Mouse (Mus musculus): ENCODE measurements around the gene Galr2. TPM values are rescaled to one million over a fixed set of nuclear protein-coding genes. Genes with fewer than 3 reads are reported as not detected.

Galr2 gene
- total RNA-seq (2021), result under 1 TPM; 0.15 to 0.36 TPM
- long read RNA-seq, experiment 1, partial matches to known transcripts, result 0 of 1 reads
- long read RNA-seq, experiment 1, other reads (novel, unspliced or antisense), result 0 of 1 reads
- long read RNA-seq, experiment 2, partial matches to known transcripts, result 0 of 1 reads
- long read RNA-seq, experiment 2, other reads (novel, unspliced or antisense), result 0 of 1 reads

DNA sequence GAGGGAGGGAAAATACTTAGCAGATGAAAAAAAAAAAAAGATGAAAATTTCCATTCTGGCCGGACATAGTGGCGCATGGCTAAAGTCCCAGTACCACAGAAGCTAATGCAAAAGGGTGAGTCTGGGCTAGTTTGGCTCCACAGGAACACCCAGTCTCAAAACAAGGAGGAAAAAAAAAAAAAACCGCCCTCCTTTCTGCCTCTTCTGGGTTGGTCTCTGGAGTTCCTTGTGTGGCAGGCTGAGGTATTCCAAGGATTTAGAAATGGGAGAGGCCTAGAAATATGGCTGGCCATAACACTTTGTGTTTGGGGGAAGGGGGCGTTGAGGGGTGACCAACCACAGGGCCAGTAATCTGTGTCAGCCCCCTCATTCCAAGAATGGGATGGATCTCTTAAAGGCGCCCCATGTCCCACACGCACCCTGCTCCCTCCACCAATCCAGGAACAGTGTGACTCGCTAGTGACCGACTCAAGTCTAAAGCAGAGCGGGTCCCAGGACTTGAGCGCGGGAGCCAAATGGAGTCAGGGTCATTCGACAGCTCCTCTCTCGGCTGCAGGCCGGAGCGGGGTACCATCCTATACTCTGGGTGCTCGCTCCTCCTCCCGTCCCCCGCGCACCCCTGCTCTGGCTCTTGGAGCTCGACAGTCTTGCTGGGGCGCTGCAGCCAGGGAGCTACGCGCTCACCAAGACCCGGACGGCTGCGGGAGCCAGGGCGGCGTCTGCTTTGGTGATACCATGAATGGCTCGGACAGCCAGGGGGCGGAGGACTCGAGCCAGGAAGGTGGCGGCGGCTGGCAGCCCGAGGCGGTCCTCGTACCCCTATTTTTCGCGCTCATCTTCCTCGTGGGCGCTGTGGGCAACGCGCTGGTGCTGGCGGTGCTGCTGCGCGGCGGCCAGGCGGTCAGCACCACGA lies at the start of gene Galr2:
Gene Galr2 (plus strand): TSS at position 189 of the 913 bp plus-strand sequence.
- no peak for DNase-seq

DNA sequence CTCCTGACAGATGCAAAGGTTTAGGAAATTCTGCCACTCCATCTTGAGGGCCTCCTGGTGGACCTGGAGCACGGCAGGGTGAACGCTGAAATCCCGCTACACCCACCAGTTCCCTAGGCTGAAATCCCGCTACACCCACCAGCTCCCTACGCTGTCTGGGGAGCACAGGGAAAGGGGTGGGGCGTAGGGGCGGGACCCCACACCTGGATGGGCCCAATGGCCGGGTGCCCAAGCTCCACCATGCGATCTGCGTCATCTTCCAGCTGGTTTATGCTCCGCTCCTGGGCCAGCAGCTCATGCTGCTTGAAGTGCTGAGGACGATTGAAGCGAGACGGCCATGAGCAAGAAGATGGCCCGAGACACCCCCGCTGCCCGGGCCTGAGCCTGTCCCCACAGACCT lies 48.3 kb upstream of the Galr2 start:
- no peak for DNase-seq

DNA sequence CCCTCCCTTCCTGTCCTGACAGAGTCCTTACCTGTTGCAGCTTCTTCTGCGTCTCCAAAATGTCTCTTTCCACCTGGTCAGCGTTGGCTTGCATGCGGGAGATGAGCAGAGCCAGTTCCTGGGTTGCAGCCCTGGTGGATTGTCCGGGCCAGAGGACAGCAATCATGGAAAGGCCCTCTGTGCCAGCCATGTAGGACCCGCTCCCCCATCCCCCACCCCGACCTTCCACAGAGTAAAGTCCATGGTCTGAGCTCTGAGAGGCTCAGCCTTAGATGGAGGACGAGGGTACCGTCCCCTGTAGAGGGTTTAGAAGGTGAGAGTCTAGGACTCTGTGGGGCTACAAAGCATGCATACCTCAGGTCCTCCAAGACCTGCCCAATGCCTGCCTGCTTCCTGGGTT lies 45.8 kb upstream of the Galr2 start:
- no peak for DNase-seq

DNA sequence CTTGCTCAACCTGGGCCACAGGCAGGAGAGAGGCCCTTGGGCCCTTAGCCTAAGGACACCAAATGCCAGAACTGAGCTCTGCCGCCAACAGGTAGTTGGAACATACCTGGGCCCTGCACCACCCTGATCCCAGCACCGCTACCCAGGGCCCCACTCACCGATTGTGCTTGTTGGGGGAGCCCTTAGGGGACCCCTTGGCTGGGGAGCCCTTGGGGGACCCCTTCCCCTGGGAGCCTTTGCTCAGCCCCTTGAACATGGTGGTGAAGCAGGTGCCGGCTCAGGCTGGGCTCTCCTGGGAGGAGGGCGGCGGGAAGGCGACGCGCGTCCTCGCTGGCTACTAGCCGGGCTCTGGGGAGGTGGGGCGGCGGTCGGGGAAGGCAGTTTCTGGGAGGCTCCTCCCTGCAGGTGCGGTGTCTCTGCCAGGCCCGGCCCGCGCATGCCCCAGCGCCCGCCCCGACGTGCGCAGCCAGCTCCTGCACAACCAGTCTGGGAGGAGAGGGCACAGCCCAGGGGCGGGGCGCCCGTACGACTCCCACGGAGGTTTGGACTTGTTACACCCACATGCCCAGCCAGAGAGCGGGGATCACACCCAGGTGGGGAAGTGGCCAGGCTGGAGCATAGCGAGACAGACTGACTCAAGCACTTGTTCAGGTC lies 42.9 kb upstream of the Galr2 start, which contains the start of gene Evpl:
Gene Evpl (minus strand): TSS at position 336 of the 654 bp plus-strand sequence.
- peak; percentile 74 for DNase-seq

DNA sequence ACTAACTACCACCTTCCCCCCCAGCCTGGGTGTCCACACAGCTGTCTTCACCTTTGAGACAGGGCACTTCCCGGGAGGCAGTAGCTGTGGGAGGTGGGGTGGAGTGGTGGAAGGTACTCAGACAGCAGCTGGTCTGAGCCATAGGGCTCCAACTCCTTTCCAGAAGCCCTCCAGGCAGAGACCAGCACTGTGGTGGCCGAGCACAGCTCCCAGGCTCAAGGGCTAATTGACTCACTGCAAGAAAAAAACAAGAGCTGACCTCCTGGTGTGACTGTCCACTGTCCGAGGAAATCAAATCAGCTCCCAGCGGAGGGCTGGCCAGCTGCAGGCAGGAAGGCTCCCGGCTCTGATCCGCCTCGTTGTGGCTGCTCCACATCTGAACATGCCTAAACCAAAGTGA lies 40.9 kb upstream of the Galr2 start:
- no peak for DNase-seq

DNA sequence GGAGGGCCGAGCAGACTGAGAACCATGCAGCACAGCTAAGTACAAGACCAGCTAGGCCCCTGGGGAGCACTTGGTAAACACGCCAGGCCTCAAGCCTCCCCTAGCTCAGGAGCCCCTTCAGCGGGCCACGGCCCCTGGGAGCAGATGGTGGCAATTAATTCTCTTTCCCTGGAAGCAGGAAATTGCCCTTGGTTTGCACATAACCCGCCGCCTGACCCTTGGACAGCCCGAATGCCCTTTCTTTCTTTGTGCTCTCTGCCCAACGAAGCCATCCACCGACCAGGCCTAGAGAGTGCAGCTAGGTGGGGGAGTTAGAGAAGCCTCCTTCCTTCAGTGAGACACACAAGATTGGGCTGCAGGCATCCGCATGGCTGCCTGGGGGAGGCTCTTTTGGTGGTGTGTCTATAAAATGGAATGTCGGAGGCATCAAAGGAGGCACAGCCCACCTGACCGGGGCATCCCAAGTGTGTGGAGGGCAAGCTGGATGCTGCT lies 38.9 kb upstream of the Galr2 start:
- DNase-seq, result no peak

DNA sequence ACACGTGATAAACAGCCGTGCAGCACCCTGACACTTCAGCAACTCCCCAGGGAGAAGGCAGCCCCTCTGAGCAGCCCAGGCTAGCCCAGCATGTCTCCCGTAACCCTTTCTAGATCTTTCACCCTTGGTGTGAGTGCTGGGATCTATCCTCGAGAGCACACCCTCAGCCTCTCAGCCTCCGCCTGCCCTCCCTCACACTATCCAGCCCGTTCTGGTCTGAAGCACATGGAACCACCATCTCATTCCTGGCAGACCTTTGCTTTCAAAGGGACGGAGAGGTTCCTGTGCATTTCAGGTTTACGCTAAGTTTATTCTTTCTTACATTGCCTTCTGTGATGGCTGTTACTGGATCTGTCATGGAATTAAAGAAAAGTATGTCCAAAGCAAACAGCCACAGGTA lies 36.2 kb upstream of the Galr2 start:
- DNase-seq, result no peak

DNA sequence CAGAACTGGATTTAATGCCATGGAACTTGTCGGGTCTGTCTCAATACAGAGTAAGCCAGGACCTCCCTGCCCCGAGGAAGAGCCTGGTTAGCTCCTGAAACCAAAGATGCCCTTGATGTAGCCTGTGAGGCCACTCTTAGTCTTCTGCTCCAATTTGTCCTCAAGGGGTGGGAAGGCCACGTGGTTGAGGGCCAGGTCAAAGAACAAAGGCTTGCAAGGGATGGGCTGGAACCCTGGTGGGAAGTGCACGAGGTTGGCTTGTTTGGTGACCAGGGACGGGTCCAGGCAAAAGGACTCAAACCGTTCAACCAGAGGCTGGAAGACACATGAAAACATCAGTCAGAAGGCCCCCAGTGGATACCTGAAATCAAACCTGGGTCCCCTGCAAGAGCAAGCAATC lies 35.1 kb upstream of the Galr2 start:
- DNase-seq, result no peak

DNA sequence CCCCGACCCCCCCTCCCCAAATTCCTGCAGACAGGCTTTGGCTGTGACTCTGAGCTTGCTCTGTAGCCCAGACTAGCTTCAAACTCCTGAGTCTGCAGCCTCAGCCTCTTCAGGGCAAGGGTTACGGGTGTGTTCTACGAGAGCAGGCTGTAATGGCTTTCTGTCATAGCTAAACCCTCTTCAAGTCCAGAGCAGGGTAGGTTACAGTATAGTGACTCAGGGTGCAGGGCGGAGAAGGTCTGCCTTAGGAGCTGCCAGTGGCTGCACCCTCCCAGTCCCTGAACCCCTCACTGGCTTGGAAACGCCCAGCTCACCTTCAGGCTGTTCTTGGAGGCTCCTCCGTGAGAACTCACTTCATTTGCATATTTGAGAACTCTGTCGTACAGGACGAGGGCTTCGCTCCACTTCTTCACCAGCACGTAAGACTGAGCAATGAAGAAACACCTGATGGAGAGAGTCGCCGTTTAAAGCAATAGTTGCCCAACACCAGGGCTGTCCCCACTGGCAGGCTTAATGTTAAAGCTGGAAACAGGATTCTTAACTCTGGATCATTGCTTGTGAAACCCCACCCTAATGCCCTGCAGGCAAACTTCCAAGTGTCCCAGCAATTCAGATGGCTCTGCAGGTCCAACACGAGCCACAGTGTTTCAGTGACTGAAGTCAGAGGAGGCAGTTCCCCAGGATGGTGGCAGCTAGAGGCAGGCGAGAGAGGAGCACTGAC lies 33.1 kb upstream of the Galr2 start:
- DNase-seq, result no peak

DNA sequence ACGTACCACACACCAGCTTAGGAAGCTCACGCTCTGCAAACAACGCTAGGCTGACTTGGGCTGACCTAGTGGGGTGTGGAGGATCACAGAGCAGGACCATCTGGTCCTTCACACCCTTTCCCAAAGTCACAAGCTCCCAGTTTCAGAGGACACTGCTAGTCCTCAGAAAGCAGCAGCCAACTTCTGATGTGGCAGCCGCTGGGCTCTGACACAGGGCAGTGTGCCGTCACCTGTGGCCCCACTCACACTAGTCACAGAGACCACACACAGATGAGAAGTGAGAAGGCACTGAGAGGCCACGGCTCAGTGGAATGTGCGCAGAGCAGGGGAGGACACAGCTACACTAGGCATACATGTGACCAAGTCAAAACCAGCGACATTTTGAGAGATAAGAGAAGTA lies 29.8 kb upstream of the Galr2 start:
- DNase-seq, result no peak

DNA sequence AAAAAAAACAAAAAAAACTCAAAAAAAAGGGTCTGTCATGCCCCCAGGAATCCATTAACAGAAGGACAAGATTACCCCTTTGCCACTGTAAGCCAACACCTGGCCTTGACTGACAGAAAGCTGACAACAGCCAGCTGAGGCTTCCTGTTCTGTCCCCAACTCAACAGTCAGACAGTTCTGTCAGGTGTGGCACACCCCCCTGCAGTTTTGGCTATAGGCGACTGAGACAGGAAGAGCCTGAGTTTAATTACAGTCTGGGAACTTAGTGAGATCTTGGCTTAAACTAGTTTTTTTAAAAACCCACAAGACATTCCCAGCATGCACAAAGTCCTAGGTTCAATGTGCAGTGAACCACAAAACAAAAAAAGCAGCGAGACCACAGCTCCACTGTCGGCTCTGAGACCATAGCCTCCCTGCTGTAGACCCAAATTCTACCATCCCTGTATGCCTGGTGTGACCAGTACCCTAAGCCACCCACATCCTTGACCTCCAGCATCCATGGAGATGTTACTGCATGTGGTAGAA lies 27.6 kb upstream of the Galr2 start:
- no peak for DNase-seq

DNA sequence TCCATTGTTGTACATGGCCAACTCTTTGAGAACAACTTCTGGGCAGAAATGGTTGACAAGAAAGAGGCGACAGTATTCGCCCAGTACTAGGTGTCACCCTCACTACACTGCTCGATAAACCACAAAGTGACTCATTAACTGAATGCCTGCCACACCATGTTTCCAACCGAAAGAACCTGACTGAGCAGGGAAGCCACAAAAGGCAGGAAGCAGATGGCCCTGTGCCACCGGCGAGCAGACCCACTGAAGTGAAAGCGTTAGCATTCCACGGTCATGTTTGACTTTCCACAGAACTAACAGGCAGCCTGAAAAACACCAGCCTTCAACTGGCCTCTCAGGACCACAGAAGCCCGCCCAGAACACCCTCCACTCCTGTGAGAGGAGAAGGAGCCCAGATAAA lies 26.1 kb upstream of the Galr2 start:
- DNase-seq, result no peak

DNA sequence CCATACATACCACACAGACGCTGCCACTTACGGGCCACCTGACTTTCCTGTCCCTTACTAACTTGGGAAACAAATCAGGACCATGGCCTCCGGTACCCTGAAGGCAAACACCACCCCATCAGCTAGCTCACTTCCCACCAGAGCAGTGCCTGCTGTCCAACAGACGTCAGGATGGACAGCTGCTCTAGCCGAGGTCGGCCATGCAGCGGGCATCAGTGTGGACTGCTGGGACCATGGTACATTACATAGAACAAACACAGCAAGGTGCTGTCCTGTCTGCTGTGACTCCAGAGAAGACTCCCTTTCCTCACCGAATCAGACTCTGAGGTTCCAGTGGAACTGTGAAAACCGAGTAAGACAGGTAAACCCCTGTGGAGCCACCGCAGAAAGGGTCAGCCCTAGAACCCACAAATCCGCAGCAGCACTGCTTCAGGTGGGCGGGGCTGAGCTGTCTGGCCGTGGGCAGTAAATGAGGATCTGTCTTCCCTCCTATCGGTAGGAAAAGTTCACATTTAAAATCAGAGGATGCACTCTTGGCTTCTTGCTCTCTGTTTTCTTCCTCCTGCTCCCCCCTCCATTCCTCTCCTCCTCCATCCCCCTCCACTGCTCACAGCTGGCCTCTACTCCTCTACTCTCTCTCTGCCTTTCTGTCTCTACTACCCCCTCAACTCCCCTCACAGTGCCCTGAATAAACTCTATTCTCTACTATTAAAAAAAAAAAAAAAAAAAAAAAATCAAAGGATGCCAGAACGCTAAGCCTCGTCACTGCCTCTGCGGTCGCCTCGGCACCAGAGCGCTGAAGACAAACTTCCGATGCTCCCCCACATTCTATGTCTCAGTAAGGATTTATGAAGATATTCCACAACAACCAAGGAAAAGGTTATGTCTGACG lies 25.4 kb upstream of the Galr2 start:
- DNase-seq, result no peak

DNA sequence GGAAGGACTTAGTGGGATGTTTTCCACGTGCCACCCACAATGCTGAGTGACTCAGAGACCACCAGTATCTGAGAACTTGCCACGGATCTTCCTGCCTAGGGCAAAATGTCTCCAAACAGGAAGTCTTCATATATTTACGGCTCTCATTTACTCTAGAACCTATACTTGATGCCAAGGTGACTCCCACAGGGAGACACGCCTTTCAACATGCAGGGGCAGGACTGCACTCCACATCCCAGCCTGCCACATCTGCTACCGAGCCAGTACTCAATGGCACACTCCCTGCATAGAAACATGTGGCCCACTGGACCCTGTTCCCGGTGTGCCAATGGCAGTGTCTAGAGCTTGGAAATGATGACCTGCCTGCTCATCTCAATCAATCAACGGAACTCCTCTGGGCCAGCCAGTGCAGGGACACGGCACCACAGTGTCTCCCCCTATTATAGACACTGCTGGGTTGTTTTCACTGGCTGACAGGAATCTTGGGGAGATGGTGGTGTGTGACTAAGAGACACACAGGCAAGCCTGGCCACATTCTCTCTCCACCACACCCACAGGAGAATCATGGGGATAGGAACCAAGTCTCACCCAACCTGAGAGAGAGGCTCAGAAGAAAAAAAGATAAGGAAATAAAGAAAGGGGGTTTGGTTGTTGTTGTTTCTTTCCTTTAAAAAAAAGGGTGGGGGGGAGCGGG lies 24.6 kb upstream of the Galr2 start:
- no peak for DNase-seq

DNA sequence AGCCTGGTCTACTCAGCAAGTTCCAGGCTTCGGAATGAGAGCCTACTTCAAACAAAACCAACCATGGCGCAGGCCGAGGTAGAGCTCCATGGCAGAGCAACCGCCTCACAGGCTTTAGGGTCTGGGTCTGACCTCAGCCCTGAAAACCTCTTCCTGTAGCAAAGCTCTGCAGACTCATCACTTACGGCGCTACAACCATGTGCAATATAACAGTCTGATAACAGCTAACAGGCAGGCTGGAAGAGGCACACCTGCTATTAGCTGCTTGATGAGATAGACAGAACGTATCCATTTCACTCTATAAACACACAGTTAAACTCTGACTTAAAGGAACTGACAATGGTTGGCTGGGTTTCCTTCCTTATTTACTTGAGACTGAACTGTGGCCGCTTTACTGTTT lies 21.3 kb upstream of the Galr2 start:
- DNase-seq, result no peak

DNA sequence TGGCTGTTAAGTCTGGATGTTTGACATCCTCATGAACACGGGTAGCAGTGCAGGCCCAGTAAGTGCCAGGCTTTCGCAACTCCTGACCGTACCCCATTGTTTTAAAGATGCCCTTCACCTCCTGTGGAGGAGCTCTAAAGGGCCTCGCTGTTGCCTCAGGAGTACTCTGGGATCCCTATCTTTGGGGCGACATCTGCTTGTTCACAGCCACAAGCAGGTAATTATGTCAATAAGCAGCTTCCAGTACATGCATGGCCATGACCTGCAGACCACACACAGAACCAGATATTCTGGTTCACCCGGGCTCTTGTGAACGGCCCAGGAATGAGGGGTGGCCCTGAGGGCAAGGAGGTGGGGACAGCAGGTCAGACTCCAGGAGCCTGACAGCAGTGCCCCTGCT lies 20.5 kb upstream of the Galr2 start:
- DNase-seq, result no peak

DNA sequence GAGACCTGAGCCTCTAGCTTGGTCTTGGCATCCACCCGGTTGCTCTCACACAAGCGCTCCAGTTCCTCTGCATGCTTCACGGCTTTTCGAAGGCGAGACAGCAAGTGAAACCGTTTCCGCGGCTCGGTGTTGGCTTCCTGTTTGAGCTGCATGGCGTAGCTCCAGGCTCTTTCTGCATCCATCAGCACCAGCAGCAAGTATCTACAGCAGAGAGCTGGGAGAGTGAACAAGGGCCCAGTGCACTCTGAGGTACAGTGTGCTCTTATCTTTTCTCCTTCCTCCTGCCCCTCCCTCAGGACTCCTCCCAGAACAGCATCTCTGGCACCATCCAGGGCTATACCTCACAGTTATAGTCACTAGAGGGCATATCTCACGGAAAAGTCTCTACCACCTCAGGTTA lies 15.4 kb upstream of the Galr2 start:
- DNase-seq, result no peak

DNA sequence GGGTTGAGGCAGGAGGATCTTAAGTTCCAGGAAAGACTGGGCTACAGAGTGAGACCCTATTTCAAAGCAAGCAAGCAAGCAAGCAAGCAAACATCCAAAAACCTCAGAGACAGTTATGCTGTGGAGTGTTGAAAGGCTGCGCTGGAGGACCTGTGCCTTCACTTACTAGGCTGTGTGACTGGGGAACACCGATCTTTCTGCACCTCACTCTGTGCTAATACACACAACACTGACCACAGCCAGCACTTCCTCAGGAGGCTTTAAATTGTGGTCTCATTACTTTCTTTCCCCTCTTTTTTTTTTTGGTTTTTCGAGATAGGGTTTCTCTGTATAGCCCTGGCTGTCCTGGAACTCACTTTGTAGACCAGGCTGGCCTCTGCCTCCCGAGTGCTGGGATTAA lies 14.9 kb upstream of the Galr2 start:
- no peak for DNase-seq

DNA sequence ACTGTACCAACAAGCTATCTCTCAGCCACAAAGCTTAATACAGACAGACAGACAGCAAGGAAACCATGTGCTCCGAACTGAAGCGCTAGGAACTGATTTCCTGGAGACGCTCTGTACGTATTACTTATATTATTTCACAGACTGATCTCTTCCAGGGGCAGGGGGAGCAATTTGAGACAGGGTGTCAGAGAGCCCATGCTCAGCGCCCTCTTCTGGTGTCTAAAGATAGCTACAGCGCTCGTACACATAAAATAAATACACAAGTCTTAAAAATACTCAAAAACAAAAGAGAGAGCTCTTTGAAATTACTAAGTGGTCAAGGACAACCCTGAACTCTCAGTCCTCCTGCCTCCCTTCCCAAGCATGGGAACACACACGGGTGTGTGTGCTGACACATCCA lies 13.1 kb upstream of the Galr2 start:
- DNase-seq, result no peak

DNA sequence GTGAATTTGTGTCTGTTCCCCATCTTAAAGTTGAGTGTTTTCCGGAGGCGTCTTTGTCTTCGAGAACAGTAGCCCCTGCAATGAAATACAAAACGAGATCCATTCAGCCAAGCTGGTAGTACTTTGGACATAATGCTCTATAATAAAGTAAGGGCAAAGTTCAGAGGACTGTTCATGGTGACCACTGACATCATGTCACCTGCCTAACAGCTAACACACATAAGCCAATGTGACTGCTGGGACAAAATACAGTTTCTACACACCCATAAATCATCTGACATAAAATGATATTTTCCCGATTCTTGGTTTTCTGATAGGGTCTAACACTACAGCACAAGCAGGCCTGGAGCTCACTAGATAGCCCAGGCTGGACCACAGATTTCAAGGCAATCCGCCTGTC lies 12.4 kb upstream of the Galr2 start:
- DNase-seq, result no peak

DNA sequence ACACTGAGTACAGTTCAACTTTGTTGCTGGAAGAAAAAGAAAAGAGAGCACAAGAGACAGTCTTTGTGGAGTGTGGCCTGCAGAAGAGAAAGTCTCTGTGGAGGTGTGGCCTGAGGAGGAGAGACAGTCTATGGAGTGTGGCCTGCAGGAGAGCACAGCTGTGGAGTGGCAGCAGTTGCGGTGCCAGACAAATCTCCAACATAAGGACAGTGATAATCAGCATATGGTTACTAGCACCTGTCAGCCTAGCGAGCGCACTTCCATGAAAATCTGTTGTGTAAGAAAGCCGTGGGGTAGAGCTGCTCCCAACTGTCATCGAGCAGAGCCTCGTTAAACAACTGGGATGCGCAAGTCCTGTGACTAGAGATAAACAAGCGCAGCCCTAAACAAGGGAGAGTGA lies 11.2 kb upstream of the Galr2 start:
- no peak for DNase-seq

Data from adrenal gland, postnatal 10 days (tissue).